9 mouse cellular contexts compared by ENCODE assay signal in the genomic region with DNA sequence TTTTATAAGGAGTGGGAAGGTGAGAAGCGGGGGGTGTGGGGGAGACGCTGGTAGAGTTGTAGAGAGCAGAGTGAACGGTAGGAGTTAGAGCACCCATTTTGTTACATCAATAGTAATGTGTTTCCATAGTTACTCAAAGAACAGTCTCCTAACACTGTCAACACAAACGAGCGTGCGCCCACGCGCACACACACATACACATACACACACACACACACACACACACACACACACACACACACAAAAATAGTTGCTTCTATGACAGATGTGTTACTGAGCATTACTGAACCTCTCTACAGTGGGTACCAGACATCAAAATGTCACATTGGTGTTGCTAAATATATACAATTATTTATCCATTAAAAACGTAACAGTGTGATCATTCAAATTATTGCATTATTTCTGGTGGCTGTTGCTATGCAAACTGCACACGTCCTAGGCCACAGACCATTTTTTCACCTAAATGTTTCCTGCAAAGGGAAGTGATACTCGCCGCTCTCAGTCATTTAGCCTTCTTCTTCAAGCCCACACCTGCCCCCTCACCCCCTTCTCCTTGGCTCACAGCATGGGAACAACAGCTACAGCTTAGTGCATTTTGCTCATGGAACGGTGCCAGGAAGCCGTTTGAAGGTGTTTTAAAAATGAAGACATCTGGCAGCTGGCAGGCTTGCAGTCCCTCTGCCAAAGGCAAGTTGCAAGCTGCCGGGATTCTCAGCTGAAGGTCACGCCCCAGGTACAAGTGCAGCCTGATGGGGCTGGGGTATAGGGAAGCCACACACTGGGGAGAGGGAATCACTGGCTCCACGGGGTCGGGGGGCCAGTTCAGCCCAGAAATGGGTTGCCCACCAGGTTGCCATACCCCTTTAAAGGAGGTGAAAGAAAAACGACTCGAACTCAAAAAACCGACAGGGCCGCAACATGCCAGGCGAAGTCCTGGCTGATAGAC.
A peak's percentile ranks its signal among the peaks of the same experiment; 100 is the strongest.
DNase-seq lines count a peak whose midpoint lies in the region; ATAC-seq and TF ChIP-seq lines count a peak whose summit lies in the region.
"Had no signal": no experiment of that assay in that cellular context is flagged by ENCODE, and none has a peak within 500 bp of the region (broad histone marks: within the 10 kb centered on the region; RNA-seq: fewer than 3 reads in every experiment).

No protein-coding gene starts in this region.

- 72% methylated on average over 23 of the region's 23 CpGs for WGBS in embryonic facial prominence, embryonic 11.5 days
- WGBS in embryonic facial prominence, embryonic 10.5 days: 79% methylated on average over 23 of the region's 23 CpGs
- 70% methylated on average over 23 of the region's 23 CpGs for WGBS in thymus, adult 2 months
- WGBS in lung, embryonic 16.5 days: 40% methylated on average over 23 of the region's 23 CpGs
- WGBS in kidney, embryonic 15.5 days: 72% methylated on average over 23 of the region's 23 CpGs

- no peaks in the 10 kb centered on the region for H3K27me3 ChIP-seq in embryonic facial prominence, embryonic 11.5 days (ENCODE audit: control insufficient read depth, insufficient read depth, low read length)
- H3K27me3 ChIP-seq in embryonic facial prominence, embryonic 10.5 days (replicated peaks; ENCODE audit: low read depth, poor library complexity, severe bottlenecking): no peaks in the 10 kb centered on the region
- no peaks in the 10 kb centered on the region for H3K27me3 ChIP-seq in thymus, adult 2 months (ENCODE audit: control insufficient read depth, insufficient read depth, low read length)
- no peaks in the 10 kb centered on the region for H3K27me3 ChIP-seq in lung, embryonic 16.5 days (ENCODE audit: control insufficient read depth, insufficient read depth, low read depth, low read length)
- H3K27me3 ChIP-seq in kidney, embryonic 15.5 days: no peaks in the 10 kb centered on the region

- H3K27ac ChIP-seq in embryonic facial prominence, embryonic 11.5 days (replicated peaks; ENCODE audit: low read depth, low read length): no peak overlapping the region
- H3K27ac ChIP-seq in embryonic facial prominence, embryonic 10.5 days (replicated peaks): no peak overlapping the region
- H3K27ac ChIP-seq in thymus, adult 2 months (ENCODE audit: control insufficient read depth, insufficient read depth, low read length): no peak overlapping the region
- H3K27ac ChIP-seq in lung, embryonic 16.5 days (ENCODE audit: low read length): no peak overlapping the region
- no peak overlapping the region for H3K27ac ChIP-seq in kidney, embryonic 15.5 days

- TF ChIP-seq POLR2A in thymus, adult 2 months (IDR thresholded peaks at IDR 0.05; ENCODE audit: control insufficient read depth, extremely low read depth, insufficient read depth, low read length, poor library complexity): no peak

- no peak for ATAC-seq in embryonic facial prominence, embryonic 11.5 days (replicated peaks; ENCODE audit: insufficient number of reproducible peaks, low FRiP score, low TSS enrichment, low read depth)
- peak; percentile 89 for ATAC-seq in lung, embryonic 16.5 days (ENCODE audit: low read depth)
- no peak for ATAC-seq in kidney, embryonic 15.5 days (replicated peaks; ENCODE audit: low FRiP score)

- no peak overlapping the region for H3K4me2 ChIP-seq in embryonic facial prominence, embryonic 11.5 days (ENCODE audit: low read depth, low read length)
- H3K4me2 ChIP-seq in lung, embryonic 16.5 days (ENCODE audit: low read depth, low read length): no peak overlapping the region
- no peak overlapping the region for H3K4me2 ChIP-seq in kidney, embryonic 15.5 days

- H3K9me3 ChIP-seq in embryonic facial prominence, embryonic 11.5 days (replicated peaks; ENCODE audit: control insufficient read depth, low read length): no peaks in the 10 kb centered on the region
- H3K9me3 ChIP-seq in embryonic facial prominence, embryonic 10.5 days: no peaks in the 10 kb centered on the region
- no peaks in the 10 kb centered on the region for H3K9me3 ChIP-seq in lung, embryonic 16.5 days (ENCODE audit: control insufficient read depth, low read length)
- H3K9me3 ChIP-seq in kidney, embryonic 15.5 days (replicated peaks): no peaks in the 10 kb centered on the region

- no peaks in the 10 kb centered on the region for H3K36me3 ChIP-seq in embryonic facial prominence, embryonic 11.5 days (replicated peaks; ENCODE audit: control insufficient read depth, insufficient read depth, low read depth, low read length)
- no peaks in the 10 kb centered on the region for H3K36me3 ChIP-seq in embryonic facial prominence, embryonic 10.5 days (replicated peaks)
- H3K36me3 ChIP-seq in thymus, adult 2 months (ENCODE audit: control insufficient read depth, insufficient read depth, low read length): no peaks in the 10 kb centered on the region
- no peaks in the 10 kb centered on the region for H3K36me3 ChIP-seq in lung, embryonic 16.5 days (ENCODE audit: control insufficient read depth, insufficient read depth, low read length)
- no peaks in the 10 kb centered on the region for H3K36me3 ChIP-seq in kidney, embryonic 15.5 days

- peak; percentile 33 for DNase-seq in embryonic facial prominence, embryonic 11.5 days (ENCODE audit: low spot score)
- DNase-seq in embryonic facial prominence, embryonic 10.5 days (ENCODE audit: low spot score): no peak
- peak; percentile 11 for DNase-seq in thymus, postnatal 14 days
- DNase-seq in thymus, adult 2 months: no peak
- peak; percentile 29 for DNase-seq in thymus, postnatal 4 days
- DNase-seq in adipocyte (ENCODE audit: low spot score): no peak
- DNase-seq: B cell, adult 2 months had no signal

- no peak overlapping the region for H3K4me3 ChIP-seq in embryonic facial prominence, embryonic 11.5 days (ENCODE audit: low read depth, low read length)
- H3K4me3 ChIP-seq in embryonic facial prominence, embryonic 10.5 days: no peak overlapping the region
- H3K4me3 ChIP-seq in thymus, adult 2 months (ENCODE audit: control insufficient read depth, insufficient read depth, low read length): no peak overlapping the region
- H3K4me3 ChIP-seq in lung, embryonic 16.5 days (ENCODE audit: low read length): no peak overlapping the region
- H3K4me3 ChIP-seq in kidney, embryonic 15.5 days (replicated peaks): no peak overlapping the region

- no peaks in the 10 kb centered on the region for H3K4me1 ChIP-seq in embryonic facial prominence, embryonic 11.5 days (ENCODE audit: control insufficient read depth, insufficient read depth, low read length)
- H3K4me1 ChIP-seq in embryonic facial prominence, embryonic 10.5 days: peaks cover 5% of the 10 kb centered on the region
- H3K4me1 ChIP-seq in thymus, adult 2 months (replicated peaks; ENCODE audit: control insufficient read depth, insufficient read depth, low read length): no peaks in the 10 kb centered on the region
- peaks cover 5% of the 10 kb centered on the region; the same call in 1 of the 2 replicates for H3K4me1 ChIP-seq in lung, embryonic 16.5 days (replicated peaks; ENCODE audit: control insufficient read depth, insufficient read depth, low read length)
- H3K4me1 ChIP-seq in kidney, embryonic 15.5 days: no peaks in the 10 kb centered on the region

- no peak for TF ChIP-seq CTCF in thymus, adult 2 months (IDR thresholded peaks at IDR 0.05; ENCODE audit: borderline replicate concordance, control insufficient read depth, extremely low read depth, insufficient read depth, low read length, poor library complexity)

- no peak overlapping the region for H3K9ac ChIP-seq in embryonic facial prominence, embryonic 11.5 days (replicated peaks; ENCODE audit: low read length)
- H3K9ac ChIP-seq in lung, embryonic 16.5 days (ENCODE audit: low read length): no peak overlapping the region
- no peak overlapping the region for H3K9ac ChIP-seq in kidney, embryonic 15.5 days

Comparison
In these comparisons a context has a peak if more than half of its experiments do, and no peak if none do; other contexts are left out.
1. DNase-seq: peak in embryonic facial prominence, embryonic 11.5 days (single experiment), thymus, postnatal 14 days (single experiment) and thymus, postnatal 4 days (single experiment); none in embryonic facial prominence, embryonic 10.5 days (single experiment), thymus, adult 2 months (single experiment) and adipocyte (single experiment).